Mouse (Mus musculus): Measurements from ENCODE around the gene Gm6482. TPM values are rescaled to one million over a fixed set of nuclear protein-coding genes. Genes with fewer than 3 reads are reported as not detected.
"Not testable (repeated sequence)": the region's sequence is repeated elsewhere in the genome, so short reads cannot be mapped to it uniquely, and the experiment has no call there.

Gm6482 gene
- polyA plus RNA-seq (2021) = not detected

GRCm38 (mm10) chr14:41408181-41408580 lies at the start of gene Gm6482:
Gene Gm6482, minus strand, starts transcription at chr14:41408281.
- in situ Hi-C loops (cut with MboI; ENCODE audit: low pct_unique_long_range_greater_than_20kb); DNase-seq (ENCODE audit: low read depth, low spot score); CTCF ChIA-PET; H3K27me3 ChIP-seq; ATAC-seq; POLR2A ChIA-PET: not testable (repeated sequence)

- not testable (repeated sequence) for ATAC-seq
These were observed 45.3 kb upstream of the Gm6482 start, which contains the start of gene Gm7954 for GRCm38 (mm10) chr14:41453418-41453817. Gene Gm7954, minus strand, starts transcription at chr14:41453518.

GRCm38 (mm10) chr14:41425393-41426075 lies 17.5 kb upstream of the Gm6482 start:
- CTCF ChIA-PET; DNase-seq (ENCODE audit: low read depth, low spot score); H3K27me3 ChIP-seq; ATAC-seq; POLR2A ChIA-PET; in situ Hi-C loops (cut with MboI; ENCODE audit: low pct_unique_long_range_greater_than_20kb): not testable (repeated sequence)
- peak; percentile 19 for TF ChIP-seq CTCF (IDR thresholded peaks at IDR 0.05)

More at GRCm38 (mm10) chr14:41453418-41453817, 45.3 kb upstream of the Gm6482 start, which contains the start of gene Gm7954:
- CTCF ChIA-PET; in situ Hi-C loops (cut with MboI; ENCODE audit: low pct_unique_long_range_greater_than_20kb); POLR2A ChIA-PET; H3K27me3 ChIP-seq; DNase-seq (ENCODE audit: low read depth, low spot score): not testable (repeated sequence)

- H3K27me3 ChIP-seq; in situ Hi-C loops (cut with MboI; ENCODE audit: low pct_unique_long_range_greater_than_20kb); POLR2A ChIA-PET; DNase-seq (ENCODE audit: low read depth, low spot score); CTCF ChIA-PET; ATAC-seq: not testable (repeated sequence)
These were observed 16.6 kb upstream of the Gm6482 start for GRCm38 (mm10) chr14:41424694-41425093.

- DNase-seq (ENCODE audit: low read depth, low spot score); ATAC-seq; CTCF ChIA-PET; in situ Hi-C loops (cut with MboI; ENCODE audit: low pct_unique_long_range_greater_than_20kb); POLR2A ChIA-PET; H3K27me3 ChIP-seq: not testable (repeated sequence)
These were observed 21.8 kb downstream of the Gm6482 start, which contains the start of gene Gm7945 for GRCm38 (mm10) chr14:41386279-41386678. Gene Gm7945, minus strand, starts transcription at chr14:41386379.

Other genes starting within 250 kb of the Gm6482 start
- not detected for gene Sftpd, start 223.1 kb downstream of the Gm6482 start, polyA plus RNA-seq (2021)
- not detected for gene Gm2832, start 129.5 kb downstream of the Gm6482 start, polyA plus RNA-seq (2021)
- gene Gm5798, start 59.7 kb downstream of the Gm6482 start, polyA plus RNA-seq (2021) = not detected
- not detected for gene Gm7945, start 21.9 kb downstream of the Gm6482 start, polyA plus RNA-seq (2021)
- gene Gm7954, start 45.2 kb upstream of the Gm6482 start, polyA plus RNA-seq (2021) = not detected
- gene Gm3486, start 81.2 kb upstream of the Gm6482 start, polyA plus RNA-seq (2021) = not detected
- not detected for gene Gm7970, start 147.3 kb upstream of the Gm6482 start, polyA plus RNA-seq (2021)
- not detected for gene 1700049E17Rik2, start 164.9 kb upstream of the Gm6482 start, polyA plus RNA-seq (2021)
- not detected for gene Gm3072, start 216.3 kb upstream of the Gm6482 start, polyA plus RNA-seq (2021)
- 0.08 TPM for gene Gm3676, start 238.2 kb upstream of the Gm6482 start, polyA plus RNA-seq (2021)